Mouse (Mus musculus): Measurements from ENCODE around the gene Ptgds. TPM values are rescaled to one million over a fixed set of nuclear protein-coding genes. Genes with fewer than 3 reads are reported as not detected.
A peak's percentile ranks its signal among the peaks of the same experiment; 100 is the strongest.

Ptgds gene
- total RNA-seq, 2 experiments from 2014 or later = 0.93 to 4.2 TPM

- peak; percentile 71 for ATAC-seq (replicated peaks; ENCODE audit: poor library complexity, severe bottlenecking)
Measured at GRCm38 (mm10) chr2:25422587-25423410, 47.0 kb downstream of the Ptgds start, which contains the start of gene Fut7. Gene Fut7, plus strand, starts transcription at chr2:25423267.

GRCm38 (mm10) chr2:25421896-25422295, 48.0 kb downstream of the Ptgds start:
- peak; percentile 19; the same call in 1 of the 2 replicates for ATAC-seq (replicated peaks; ENCODE audit: poor library complexity, severe bottlenecking)

DNA sequence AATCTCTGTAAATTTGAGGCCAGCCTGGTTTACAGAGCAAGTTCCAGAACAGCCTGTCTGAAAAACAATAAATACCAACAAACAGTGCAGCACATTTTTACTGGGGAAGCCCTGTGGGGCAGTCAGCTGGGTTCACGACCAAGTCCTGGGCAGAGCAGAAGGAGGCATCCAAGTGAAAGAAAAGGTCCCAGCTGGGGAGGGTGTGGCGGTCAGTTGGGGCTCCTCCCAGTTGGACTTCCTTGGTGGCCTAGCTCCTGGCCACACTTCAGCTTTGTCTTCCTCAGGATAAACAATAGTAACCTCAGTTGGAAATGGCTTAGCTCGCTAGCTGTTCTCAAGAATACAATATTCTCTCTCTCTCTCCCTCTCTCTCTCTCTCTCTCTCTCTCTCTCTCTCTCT, 52.4 kb downstream of the Ptgds start:
- ATAC-seq (replicated peaks; ENCODE audit: poor library complexity, severe bottlenecking) = no peak

Other genes with a start within 250 kb of the Ptgds start
Only the 30 nearest of the 41 such genes appear.
- 120 TPM in 2 replicates for gene Ssna1, start 197.6 kb downstream of the Ptgds start, total RNA-seq (2014; fragmentation: Nextera tagmentation)
- 52.7 and 84.1 TPM in 2 replicates for gene Ssna1, start 197.6 kb downstream of the Ptgds start, total RNA-seq (2017)
- 34.7 and 46.0 TPM in 2 replicates for gene Anapc2, start 197.6 kb downstream of the Ptgds start, total RNA-seq (2014; fragmentation: Nextera tagmentation)
- 17.8 and 35.7 TPM in 2 replicates for gene Anapc2, start 197.6 kb downstream of the Ptgds start, total RNA-seq (2017)
- not detected in 2 replicates for gene Tmem210, start 181.9 kb downstream of the Ptgds start, total RNA-seq (2014; fragmentation: Nextera tagmentation)
- gene Tmem210, start 181.9 kb downstream of the Ptgds start, total RNA-seq (2017) = not detected in 2 replicates
- gene Lrrc26, start 180.1 kb downstream of the Ptgds start, total RNA-seq (2014; fragmentation: Nextera tagmentation) = not detected in 2 replicates
- gene Lrrc26, start 180.1 kb downstream of the Ptgds start, total RNA-seq (2017) = not detected in 2 replicates
- not detected in 2 replicates for gene Grin1, start 150.9 kb downstream of the Ptgds start, total RNA-seq (2014; fragmentation: Nextera tagmentation)
- gene Grin1, start 150.9 kb downstream of the Ptgds start, total RNA-seq (2017) = not detected in 2 replicates
- 36.5 and 37.2 TPM in 2 replicates for gene Man1b1, start 137.7 kb downstream of the Ptgds start, total RNA-seq (2014; fragmentation: Nextera tagmentation)
- gene Man1b1, start 137.7 kb downstream of the Ptgds start, total RNA-seq (2017) = 34.1 and 38.6 TPM in 2 replicates
- 15.2 and 34.8 TPM in 2 replicates for gene Dpp7, start 113.7 kb downstream of the Ptgds start, total RNA-seq (2014; fragmentation: Nextera tagmentation)
- gene Dpp7, start 113.7 kb downstream of the Ptgds start, total RNA-seq (2017) = 11.9 and 16.9 TPM in 2 replicates
- gene Uap1l1, start 104.4 kb downstream of the Ptgds start, total RNA-seq (2014; fragmentation: Nextera tagmentation) = 55.6 and 58.1 TPM in 2 replicates
- gene Uap1l1, start 104.4 kb downstream of the Ptgds start, total RNA-seq (2017) = 13.8 and 18.4 TPM in 2 replicates
- 4.5 and 17.1 TPM in 2 replicates for gene Sapcd2, start 97.7 kb downstream of the Ptgds start, total RNA-seq (2014; fragmentation: Nextera tagmentation)
- gene Sapcd2, start 97.7 kb downstream of the Ptgds start, total RNA-seq (2017) = 7.8 and 17.3 TPM in 2 replicates
- gene Entpd2, start 74.2 kb downstream of the Ptgds start, total RNA-seq (2014; fragmentation: Nextera tagmentation) = not detected in 2 replicates
- gene Entpd2, start 74.2 kb downstream of the Ptgds start, total RNA-seq (2017) = not detected in 2 replicates
- not detected in 2 replicates for gene Npdc1, start 70.7 kb downstream of the Ptgds start, total RNA-seq (2014; fragmentation: Nextera tagmentation)
- not detected in 2 replicates for gene Npdc1, start 70.7 kb downstream of the Ptgds start, total RNA-seq (2017)
- gene Fut7, start 46.8 kb downstream of the Ptgds start, total RNA-seq (2014; fragmentation: Nextera tagmentation) = 34.5 and 38.8 TPM in 2 replicates
- gene Fut7, start 46.8 kb downstream of the Ptgds start, total RNA-seq (2017) = 24.8 and 27.3 TPM in 2 replicates
- 54.8 and 56.4 TPM in 2 replicates for gene Abca2, start 41.3 kb downstream of the Ptgds start, total RNA-seq (2014; fragmentation: Nextera tagmentation)
- gene Abca2, start 41.3 kb downstream of the Ptgds start, total RNA-seq (2017) = 21.0 and 23.1 TPM in 2 replicates
- gene Clic3, start 13.2 kb downstream of the Ptgds start, total RNA-seq (2014; fragmentation: Nextera tagmentation) = not detected in 2 replicates
- 1.4 TPM in 1 of 2 replicates, not detected in the other for gene Clic3, start 13.2 kb downstream of the Ptgds start, total RNA-seq (2017)
- gene Paxx, start 9.0 kb downstream of the Ptgds start, total RNA-seq (2014; fragmentation: Nextera tagmentation) = 29.1 and 39.4 TPM in 2 replicates
- 20.2 and 32.5 TPM in 2 replicates for gene Paxx, start 9.0 kb downstream of the Ptgds start, total RNA-seq (2017)
- not detected in 2 replicates for gene Lcn12, start 23.9 kb upstream of the Ptgds start, total RNA-seq (2014; fragmentation: Nextera tagmentation)
- not detected in 2 replicates for gene Lcn12, start 23.9 kb upstream of the Ptgds start, total RNA-seq (2017)
- 30.4 and 55.0 TPM in 2 replicates for gene Fbxw5, start 30.7 kb upstream of the Ptgds start, total RNA-seq (2014; fragmentation: Nextera tagmentation)
- 23.9 and 31.4 TPM in 2 replicates for gene Fbxw5, start 30.7 kb upstream of the Ptgds start, total RNA-seq (2017)
- 6.0 TPM in 1 of 2 replicates, not detected in the other for gene C8g, start 31.7 kb upstream of the Ptgds start, total RNA-seq (2014; fragmentation: Nextera tagmentation)
- 1.5 and 1.6 TPM in 2 replicates for gene C8g, start 31.7 kb upstream of the Ptgds start, total RNA-seq (2017)
- 17.3 and 18.2 TPM in 2 replicates for gene Traf2, start 76.9 kb upstream of the Ptgds start, total RNA-seq (2014; fragmentation: Nextera tagmentation)
- 13.9 and 15.9 TPM in 2 replicates for gene Traf2, start 76.9 kb upstream of the Ptgds start, total RNA-seq (2017)
- 134 and 171 TPM in 2 replicates for gene Edf1, start 87.8 kb upstream of the Ptgds start, total RNA-seq (2014; fragmentation: Nextera tagmentation)
- gene Edf1, start 87.8 kb upstream of the Ptgds start, total RNA-seq (2017) = 96.1 and 107 TPM in 2 replicates
- 1.5 and 3.4 TPM in 2 replicates for gene Mamdc4, start 104.8 kb upstream of the Ptgds start, total RNA-seq (2014; fragmentation: Nextera tagmentation)
- gene Mamdc4, start 104.8 kb upstream of the Ptgds start, total RNA-seq (2017) = 1.2 and 66.7 TPM in 2 replicates
- gene Phpt1, start 105.2 kb upstream of the Ptgds start, total RNA-seq (2014; fragmentation: Nextera tagmentation) = 62.5 and 89.4 TPM in 2 replicates
- gene Phpt1, start 105.2 kb upstream of the Ptgds start, total RNA-seq (2017) = 5.9 and 46.2 TPM in 2 replicates
- not detected in 2 replicates for gene Ajm1, start 111.7 kb upstream of the Ptgds start, total RNA-seq (2014; fragmentation: Nextera tagmentation)
- gene Ajm1, start 111.7 kb upstream of the Ptgds start, total RNA-seq (2017) = 0.39 TPM in 1 of 2 replicates, not detected in the other
- 63.1 and 75.4 TPM in 2 replicates for gene Rabl6, start 138.5 kb upstream of the Ptgds start, total RNA-seq (2014; fragmentation: Nextera tagmentation)
- 61.3 and 71.0 TPM in 2 replicates for gene Rabl6, start 138.5 kb upstream of the Ptgds start, total RNA-seq (2017)
- gene Ccdc183, start 147.6 kb upstream of the Ptgds start, total RNA-seq (2014; fragmentation: Nextera tagmentation) = not detected in 2 replicates
- not detected in 2 replicates for gene Ccdc183, start 147.6 kb upstream of the Ptgds start, total RNA-seq (2017)
- 11.4 and 27.3 TPM in 2 replicates for gene Tmem141, start 152.0 kb upstream of the Ptgds start, total RNA-seq (2014; fragmentation: Nextera tagmentation)
- 25.0 and 31.5 TPM in 2 replicates for gene Tmem141, start 152.0 kb upstream of the Ptgds start, total RNA-seq (2017)
- not detected in 2 replicates for gene Fcna, start 158.0 kb upstream of the Ptgds start, total RNA-seq (2014; fragmentation: Nextera tagmentation)
- 2.0 TPM in 1 of 2 replicates, not detected in the other for gene Fcna, start 158.0 kb upstream of the Ptgds start, total RNA-seq (2017)
- not detected in 2 replicates for gene Lcn8, start 183.1 kb upstream of the Ptgds start, total RNA-seq (2014; fragmentation: Nextera tagmentation)
- not detected in 2 replicates for gene Lcn8, start 183.1 kb upstream of the Ptgds start, total RNA-seq (2017)
- gene Lcn5, start 187.9 kb upstream of the Ptgds start, total RNA-seq (2014; fragmentation: Nextera tagmentation) = not detected in 2 replicates
- not detected in 2 replicates for gene Lcn5, start 187.9 kb upstream of the Ptgds start, total RNA-seq (2017)
- gene Lcn6, start 206.7 kb upstream of the Ptgds start, total RNA-seq (2014; fragmentation: Nextera tagmentation) = not detected in 2 replicates
- not detected in 2 replicates for gene Lcn6, start 206.7 kb upstream of the Ptgds start, total RNA-seq (2017)

All from granulocyte monocyte progenitor cell, adult 5-6 weeks (primary cell).